Mouse (Mus musculus): ENCODE measurements around the gene Fabp3. TPM values are rescaled to one million over a fixed set of nuclear protein-coding genes. Genes with fewer than 3 reads are reported as not detected.

Fabp3 gene
- total RNA-seq (2021): 100 to 1,000 TPM in 1 of 2 experiments, 10 to 100 TPM in 1; 91.8 to 107 TPM
- long read RNA-seq, transcript Fabp3-201 (4 exons, 823 nt): major isoform, 53 of 54 reads
- long read RNA-seq, partial matches to known transcripts: 1 of 54 reads
- long read RNA-seq, other reads (novel, unspliced or antisense): 0 of 54 reads

DNA sequence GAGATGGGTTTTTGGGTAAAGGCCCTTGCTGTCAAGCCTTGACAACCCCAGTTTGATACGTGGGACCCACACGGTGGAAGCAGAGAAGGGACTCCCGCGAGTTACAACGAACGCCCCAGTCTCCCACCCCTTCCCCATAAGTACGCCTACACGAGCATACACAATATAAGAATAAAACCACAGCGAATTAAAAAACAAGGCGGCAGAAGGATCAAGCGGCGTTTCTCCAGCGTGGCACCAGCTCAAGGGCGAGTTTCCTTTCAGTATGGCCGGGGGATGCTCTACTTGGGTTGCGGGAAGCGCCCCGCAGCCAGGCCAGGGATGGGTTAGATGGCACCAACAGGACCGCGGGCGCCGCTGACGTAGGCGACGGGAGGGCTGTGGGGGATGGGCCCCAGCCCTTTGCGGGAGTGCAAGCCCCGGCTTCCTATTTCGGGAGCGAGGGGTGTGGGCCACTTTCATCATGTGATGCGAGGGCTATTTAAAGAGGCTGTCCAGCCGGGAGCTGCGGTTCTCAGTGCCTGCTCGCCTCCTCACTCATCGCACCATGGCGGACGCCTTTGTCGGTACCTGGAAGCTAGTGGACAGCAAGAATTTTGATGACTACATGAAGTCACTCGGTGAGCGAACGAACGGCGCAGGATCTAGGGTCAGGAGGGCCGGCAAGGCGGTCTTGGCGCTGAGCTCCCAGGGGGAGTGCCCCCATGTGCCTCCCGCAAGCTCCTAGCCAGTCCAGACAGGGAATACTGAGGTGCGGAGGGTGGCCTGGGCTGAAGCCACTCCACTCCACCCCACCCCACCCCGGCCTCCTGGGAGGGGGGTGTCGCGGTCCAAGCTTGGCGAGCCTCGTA, at the start of gene Fabp3, which contains the start of gene Gm10570:
Gene Fabp3 (plus strand): TSS at position 365 of the 851 bp plus-strand sequence.
Gene Gm10570 (minus strand): TSS at position 444 of the 851 bp plus-strand sequence.
- DNase-seq (ENCODE audit: low spot score in 2 of 2): peak; percentile 66 to 76

DNA sequence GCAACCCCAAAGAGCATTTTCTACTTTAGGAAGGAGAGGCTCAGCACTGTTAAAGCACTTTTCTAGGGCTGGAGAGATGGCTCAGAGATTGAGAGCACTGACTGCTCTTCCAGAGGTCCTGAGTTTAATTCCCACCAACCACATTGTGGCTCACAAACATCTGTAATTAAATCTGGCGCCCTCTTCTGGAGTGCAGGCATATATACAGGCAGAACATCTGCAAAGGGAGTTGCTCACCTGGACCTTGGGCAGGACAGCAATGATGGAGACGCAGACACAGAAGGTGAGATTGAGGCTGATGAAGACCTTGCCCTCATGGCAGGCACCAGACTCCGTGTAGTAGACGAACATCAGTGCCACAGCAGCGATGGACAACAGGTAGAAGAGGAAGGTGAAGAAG, 48.0 kb upstream of the Fabp3 start:
- no peak for DNase-seq (ENCODE audit: low spot score in 2 of 2)

DNA sequence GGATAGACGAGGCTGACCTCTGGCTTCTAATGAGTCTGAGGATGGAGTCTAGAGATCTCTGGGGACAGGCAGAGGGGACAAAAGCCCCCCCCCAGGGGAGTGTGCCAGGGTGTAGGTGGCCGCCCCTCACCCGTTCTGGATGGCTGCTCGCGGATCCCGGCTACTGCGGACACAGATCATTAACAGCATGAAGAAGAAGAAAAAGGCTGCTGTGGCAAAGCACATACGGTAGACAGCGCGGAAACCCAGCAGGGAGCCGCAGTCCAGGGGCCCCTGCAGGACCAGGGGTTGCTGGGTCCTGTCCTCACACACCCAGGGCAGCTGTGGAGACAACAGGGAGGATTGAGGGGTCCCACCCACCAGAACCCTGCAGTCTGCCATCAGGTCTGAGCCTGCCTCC, 44.3 kb upstream of the Fabp3 start:
- DNase-seq (ENCODE audit: low spot score in 2 of 2): no peak

DNA sequence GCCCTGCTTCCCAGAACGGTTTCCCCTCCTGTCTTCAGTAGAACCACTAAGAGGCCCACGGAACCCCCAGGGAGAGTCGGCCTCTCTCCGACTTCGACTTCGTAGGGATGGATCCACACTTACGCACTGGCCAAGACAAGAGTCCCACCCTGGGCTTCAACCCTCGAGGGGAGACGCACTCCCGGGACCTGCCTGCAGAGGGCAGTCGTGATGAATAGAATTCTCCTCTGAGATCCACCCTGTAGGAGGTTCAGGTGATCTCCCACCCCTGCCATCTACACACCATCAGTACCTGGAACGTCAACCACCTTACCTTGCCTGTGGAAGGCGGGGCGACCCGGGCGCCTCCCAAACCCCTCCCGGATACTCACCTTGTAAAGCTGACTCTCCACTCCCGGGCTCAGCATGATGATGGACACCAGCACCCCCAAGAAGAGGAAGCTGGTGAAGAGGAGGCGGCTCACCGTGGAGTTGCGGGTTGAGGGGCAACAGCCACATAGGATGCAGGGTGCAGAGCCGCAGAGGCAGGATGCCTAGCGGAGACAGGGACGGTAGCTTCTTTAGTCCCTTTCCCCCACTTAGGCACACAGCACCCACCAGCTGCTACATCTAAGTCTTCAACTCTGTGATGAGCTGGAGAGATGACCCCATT, 43.6 kb upstream of the Fabp3 start:
- DNase-seq (ENCODE audit: low spot score in 2 of 2): peak in 1 of 2 experiments; percentile 76

DNA sequence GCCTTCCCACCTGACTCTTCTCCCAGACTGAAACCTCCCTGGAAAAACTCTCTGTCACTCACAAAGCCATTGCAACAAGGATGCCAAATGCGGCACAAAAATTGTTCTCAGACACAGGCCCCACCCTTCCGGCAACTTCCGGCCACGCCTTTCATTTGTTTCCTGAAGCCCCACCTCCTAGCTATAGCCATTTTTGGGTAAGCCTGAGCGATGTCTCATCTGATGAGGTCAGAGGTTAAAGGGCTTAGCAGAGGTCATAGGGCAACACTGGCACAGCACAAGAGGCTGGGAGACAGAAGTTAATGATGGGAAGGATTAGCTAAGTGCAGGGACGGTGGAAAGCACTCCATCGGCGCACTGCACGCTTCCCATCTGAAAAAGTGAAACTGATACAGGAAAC, 41.8 kb upstream of the Fabp3 start:
- no peak for DNase-seq (ENCODE audit: low spot score in 2 of 2)

DNA sequence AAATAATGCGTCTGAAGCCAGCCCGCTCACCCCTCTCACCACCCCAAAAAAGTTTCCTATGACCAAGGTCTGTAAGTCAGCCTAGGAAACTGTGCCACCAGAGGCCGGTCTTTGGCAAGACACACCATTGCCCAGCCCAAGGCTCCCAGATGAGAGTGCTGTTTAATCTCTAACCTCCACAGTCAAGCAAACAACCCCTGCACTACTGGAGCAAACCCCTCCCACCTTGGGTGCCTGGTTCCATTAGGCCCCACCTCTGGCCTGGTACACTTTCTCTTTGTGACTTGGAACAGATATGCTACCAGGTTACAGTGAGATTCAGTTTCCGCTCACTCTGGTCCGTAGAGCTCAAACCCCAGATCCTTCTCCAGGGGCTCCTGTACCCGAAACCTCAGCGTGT, 41.3 kb upstream of the Fabp3 start:
- no peak for DNase-seq (ENCODE audit: low spot score in 2 of 2)

DNA sequence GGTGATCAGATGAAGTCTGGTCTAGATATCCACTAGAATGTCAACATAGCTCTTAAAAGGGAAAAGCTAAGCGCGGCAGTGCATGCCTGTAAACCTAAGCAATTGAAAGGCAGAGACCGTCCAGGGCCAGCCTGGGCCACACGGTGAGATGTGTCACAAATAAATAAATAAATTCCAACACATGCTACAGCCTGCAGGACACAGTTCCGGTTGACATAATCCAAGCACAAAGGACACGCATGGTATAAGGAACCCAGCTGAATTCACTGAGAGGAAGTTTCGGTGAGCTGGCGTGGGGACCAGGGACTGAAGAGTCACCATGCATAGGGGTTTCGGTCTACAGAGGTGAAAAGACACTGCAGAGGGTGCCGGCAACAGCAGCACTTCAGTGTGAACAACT, 39.7 kb upstream of the Fabp3 start:
- no peak for DNase-seq (ENCODE audit: low spot score in 2 of 2)

DNA sequence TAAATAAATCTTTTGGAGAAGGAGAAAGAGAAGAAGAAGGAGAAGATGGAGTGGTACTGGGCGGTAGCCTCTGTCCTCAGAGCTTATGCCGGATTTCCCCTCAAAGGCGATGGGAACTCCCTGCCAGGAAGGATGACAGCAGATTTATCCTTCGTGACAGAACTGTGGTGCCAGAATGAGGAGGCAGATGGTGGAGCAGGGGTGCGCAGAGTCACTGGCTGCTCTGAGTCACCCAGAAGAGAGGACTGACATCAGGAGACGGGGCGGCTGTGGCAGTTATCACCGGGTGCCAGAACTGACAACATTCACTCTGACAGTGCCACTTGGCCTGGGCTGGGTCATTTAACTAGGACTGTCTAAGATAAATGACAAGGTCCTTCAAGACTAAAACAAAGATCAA, 38.3 kb upstream of the Fabp3 start:
- peak; percentile 86 to 94 for DNase-seq (ENCODE audit: low spot score in 2 of 2)

DNA sequence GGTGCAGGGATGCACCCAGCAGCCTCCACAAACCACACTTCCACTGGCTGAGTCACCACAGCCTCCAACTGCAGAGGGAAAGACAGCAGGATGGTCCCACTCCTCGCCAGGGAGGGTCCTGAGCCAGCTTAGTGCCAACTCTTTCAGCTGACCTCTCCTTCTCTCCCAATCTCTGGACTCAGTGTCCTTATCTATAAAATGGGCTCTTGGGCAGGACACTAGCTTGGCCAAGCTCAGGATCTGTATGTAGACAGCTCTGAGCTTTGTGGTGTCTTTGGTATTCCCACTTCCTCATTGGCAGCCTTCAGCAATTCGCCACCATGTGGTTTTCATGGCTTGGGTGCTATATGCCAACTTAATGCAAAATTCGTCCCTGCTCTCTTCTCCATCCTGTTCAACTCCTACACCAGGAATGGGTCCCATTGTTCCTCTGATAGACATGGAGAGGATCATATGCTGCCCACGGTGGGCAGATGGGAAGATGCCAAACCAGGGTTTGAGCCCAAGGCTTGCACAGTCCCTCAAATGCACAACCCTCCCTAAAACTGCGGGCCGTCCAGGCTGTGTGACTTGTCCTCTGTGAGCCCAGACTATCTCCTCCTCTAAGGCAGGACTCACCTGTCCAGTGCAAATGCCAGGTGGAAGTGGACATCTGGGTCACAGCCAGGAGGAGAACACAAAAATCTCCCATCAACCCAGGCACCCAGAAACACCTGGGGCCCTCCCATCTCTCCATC, 37.6 kb upstream of the Fabp3 start:
- DNase-seq (ENCODE audit: low spot score in 2 of 2): peak; percentile 58 to 65

DNA sequence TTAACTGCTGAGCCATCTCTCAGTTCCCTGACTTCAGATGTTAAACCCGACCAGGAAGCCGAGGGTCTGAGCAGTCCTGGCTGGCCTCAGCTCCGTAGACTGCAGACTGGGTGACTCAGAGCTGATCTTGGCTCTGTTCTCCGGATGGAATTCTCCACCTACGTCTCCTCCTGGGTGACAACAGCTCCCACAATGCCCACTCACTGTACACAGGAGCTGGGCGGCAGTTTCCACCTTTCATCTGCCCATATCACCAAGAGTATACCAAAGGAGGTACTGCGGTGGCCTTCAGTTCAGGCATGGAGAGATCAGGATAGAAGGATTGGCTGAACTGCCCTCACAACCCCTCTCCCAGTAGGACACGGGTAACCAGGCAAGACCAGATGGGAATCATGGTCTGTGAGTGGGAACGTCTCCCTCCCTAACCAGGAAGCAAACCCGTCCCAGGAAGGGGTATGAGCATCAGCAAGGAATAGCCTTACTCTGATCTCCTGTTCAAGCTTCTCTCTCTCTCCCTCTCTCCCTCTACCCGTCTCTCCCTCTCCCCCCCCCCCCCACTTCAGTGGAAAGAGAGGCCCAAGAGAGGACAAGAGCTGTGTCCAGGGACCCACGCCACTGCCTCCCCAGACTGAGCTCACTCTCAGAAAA, 34.6 kb upstream of the Fabp3 start:
- DNase-seq (ENCODE audit: low spot score in 2 of 2): peak; percentile 44 to 73

DNA sequence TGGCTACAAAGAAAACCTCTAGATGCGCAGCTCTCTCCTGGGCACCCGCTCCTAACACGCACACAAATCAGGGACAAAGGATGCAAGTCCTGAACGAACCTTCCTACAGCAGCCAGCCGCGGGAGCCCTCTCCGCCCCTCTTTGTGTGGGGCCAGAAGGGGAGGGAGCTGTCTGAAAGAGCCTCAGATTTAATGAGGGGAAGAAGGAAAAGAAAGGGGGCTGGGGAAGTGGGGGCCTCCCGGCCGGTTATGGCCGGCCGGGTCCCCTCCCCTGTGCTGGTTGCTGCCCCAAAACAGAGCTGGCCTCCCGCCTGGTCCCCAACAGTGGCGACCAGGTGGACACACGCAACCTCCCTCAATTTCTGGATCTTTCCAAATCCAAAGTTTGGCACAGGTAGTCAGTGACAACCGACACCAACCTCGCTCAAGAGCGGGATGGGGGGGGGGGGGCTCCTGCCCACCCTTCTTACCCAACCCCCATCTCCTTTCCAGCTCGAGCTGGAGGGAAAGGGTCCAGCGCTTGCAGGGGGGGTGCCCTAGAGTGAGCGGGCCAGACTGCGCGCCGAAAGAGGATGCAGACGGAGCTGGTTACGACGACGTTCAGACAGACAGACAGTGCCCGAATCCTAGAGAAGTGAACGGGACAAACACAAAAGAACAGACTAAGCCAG, 33.9 kb upstream of the Fabp3 start:
- DNase-seq (ENCODE audit: low spot score in 2 of 2): no peak

DNA sequence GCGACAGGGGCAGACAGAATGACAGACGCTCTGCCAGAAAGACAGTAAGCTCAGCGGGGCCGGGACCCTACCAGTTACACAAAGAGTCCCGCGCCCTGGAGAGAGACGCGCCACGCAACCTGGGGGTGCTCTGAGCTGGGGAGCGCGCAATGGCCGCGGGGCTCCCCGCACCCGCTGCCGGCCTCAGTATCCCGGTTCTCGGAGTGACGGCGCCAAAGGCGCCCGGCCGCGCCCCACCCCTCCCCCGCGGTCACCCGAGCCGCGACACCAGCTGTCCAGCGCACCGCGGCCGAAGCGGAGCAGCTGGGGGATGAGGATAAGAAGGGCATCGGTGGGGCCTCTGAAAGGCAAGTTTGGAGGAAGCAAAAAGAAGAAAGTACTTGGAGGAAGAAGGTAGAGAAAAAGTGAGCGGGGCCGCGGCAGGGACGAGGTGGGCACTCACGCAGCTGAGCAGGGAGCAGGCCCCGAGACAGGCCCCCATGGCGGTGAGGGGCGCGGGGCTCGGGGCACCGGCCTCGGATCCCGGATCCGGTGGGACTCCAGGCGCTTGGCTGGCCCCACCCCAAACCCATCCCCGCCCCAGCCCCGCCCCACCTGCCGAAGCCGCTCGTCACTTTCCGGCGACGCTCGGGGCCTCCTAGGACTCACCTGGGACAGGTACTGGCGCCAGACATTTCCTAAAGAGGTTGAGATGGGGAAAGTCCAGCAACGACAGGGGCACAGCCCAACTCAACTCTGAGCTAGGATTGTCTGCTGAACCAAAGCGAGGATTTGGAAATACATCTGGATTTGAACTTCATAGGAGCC, 33.2 kb upstream of the Fabp3 start:
- no peak for DNase-seq (ENCODE audit: low spot score in 2 of 2)

DNA sequence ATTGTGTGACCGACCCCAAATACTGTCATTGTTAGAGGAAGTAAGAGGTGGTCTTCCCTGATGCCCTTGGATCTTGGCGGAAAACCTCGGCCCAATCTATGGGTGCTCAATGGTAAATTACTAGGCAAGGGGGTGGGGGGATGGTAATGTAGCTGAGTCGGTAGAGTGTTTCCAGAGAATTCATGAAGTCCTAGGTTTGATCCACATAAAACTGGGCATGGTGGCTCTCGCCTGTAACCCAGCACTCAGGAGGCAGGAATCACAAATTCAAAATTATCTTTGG, 32.6 kb upstream of the Fabp3 start:
- no peak for DNase-seq (ENCODE audit: low spot score in 2 of 2)

DNA sequence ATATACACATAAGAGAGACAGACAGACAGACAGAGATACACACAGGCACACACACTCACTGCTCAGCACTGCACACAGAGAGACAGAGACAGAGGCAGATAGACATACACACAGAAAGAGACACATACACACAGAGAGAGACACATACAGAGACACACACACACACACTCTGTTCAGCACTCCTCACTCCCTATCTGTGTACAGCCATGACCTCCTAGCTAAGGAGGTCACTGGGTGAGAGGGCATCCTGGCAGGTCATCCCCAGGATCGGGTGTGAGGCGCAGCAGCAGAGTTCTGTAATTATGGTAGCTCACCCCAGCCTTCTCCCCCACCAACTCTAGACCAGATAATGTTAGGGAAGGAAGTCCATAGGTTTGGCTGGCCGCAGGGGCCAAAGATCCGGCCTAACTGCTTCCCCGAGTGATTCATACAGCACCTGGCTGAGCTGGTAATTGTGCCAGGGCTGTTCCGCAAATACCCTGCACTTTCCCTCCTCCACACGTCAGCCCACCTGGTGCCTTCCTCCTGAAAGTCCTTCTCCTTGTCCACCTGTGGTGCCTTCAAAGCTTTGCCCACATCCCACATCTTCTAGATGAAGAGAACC, 31.7 kb upstream of the Fabp3 start:
- DNase-seq (ENCODE audit: low spot score in 2 of 2): no peak

DNA sequence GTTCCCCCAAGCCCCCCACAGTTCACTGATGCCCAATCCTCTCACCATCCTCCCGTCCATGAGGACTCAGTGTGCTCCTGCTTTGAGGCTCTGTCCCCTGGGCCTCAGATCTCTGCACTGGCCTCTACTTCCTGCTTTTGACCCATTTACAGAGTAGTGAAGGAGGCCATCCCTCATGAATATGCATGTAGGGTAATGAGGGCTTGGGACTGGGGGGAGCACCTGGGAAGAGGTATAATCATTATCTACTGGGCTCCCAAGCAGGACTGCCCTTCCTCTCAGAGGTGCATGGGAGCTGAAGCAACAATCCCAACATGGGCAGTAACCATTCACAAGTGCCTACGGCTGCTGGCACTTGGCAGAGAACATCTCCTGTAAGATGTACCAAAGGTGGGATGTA, 29.3 kb upstream of the Fabp3 start, which contains the start of gene Serinc2:
Gene Serinc2 (minus strand): TSS at position 101 of the 400 bp plus-strand sequence.
- no peak for DNase-seq (ENCODE audit: low spot score in 2 of 2)

DNA sequence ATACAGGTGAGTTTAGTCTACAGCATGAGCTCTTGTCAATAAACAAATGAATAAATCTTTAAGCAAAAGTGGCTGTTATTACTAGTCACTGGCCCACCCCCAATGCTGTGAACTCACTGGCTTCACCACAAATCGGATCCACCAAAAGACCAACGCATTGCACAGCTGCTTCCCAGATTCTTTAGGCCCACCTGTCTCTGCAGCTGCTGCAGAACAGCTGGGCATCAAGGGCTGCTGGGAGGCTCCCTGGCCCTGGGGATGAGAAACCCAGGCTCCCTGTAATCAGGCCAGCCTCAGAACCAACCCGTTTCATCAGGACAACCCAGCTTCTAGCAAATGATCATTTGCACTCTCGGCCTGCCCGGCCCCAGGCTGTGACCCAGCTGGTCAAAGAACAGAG, 25.5 kb upstream of the Fabp3 start:
- no peak for DNase-seq (ENCODE audit: low spot score in 2 of 2)

DNA sequence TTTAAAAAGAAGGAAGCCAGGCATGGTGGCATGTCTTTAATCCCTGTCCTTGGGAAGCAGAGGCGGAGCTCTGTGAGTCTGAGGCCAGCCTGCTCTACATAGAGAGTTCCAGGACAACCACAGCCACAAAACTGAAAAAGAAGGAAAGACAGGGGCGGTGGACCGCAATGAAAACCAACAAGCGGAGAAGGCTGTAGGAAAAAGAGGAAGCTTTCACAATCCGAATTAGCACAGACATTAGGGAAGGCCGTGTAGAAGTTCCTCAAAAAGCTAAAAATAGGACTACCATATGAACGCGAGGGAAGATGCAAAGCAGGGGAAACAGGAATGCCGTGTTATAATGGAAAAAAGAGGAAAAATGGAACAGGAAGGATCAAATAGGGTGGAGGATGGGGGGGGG, 24.6 kb upstream of the Fabp3 start:
- DNase-seq (ENCODE audit: low spot score in 2 of 2): no peak

DNA sequence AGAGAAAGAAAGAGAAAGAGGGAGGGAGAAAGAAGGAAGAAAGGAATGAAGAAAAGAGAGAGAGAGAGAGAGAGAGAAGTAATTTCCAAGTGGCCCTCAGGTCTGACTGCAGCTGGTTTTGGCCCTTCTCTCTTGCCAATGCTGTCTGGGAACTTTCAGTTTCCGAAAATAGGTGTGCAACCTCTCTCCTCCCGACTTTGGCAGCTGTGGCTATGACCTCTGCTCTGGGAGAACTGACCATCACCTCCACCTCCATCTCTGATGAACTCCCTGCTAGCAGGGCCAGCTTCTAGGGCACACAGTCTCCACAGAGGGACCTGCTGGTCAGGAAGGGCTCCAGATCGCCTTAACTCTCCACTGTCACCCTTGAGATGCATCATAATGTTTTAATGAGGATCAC, 21.9 kb upstream of the Fabp3 start:
- no peak for DNase-seq (ENCODE audit: low spot score in 2 of 2)

DNA sequence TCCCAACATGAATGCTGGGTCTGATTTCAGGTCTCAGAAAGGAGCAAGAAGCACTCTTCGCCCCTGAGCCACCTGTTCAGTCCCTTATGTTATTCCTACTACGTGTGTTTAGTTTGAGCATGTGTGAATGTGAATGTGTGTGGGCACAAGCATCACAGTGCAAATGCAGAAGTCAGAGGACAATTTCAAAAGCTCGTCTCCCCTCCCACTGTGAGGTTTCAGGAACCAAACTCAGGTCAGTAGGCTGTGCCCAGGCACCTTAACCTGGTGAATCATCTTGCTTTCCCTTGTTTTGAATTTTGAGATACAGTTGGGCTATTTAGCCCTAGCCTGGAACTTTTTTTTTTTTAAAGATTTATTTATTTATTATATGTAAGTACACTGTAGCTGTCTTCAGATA, 18.6 kb upstream of the Fabp3 start:
- DNase-seq (ENCODE audit: low spot score in 2 of 2): no peak
